Mouse (Mus musculus) ES-E14 (cell line): ENCODE measurements around the gene Nr1h2. TPM values are rescaled to one million over a fixed set of nuclear protein-coding genes. Genes with fewer than 3 reads are reported as not detected.

Experiments used
- DNase-seq: peaks from one replicate; pipeline ENCODE4 v3.0.0-alpha.2; 2013; ENCODE audit warnings: low read depth, low spot score
- H3K27ac ChIP-seq: 2 replicates; pipeline ENCODE4 v1.5.1; 2012; ENCODE audit warnings: low read depth, mild to moderate bottlenecking, low read length, moderate library complexity, mixed read lengths; ENCODE audit not compliant: poor library complexity, insufficient read depth, severe bottlenecking
- H3K36me3 ChIP-seq: 2 replicates; pipeline ENCODE4 v1.6.1; 2012; ENCODE audit warnings: mild to moderate bottlenecking, low read length, moderate library complexity, mixed read lengths; ENCODE audit not compliant: control insufficient read depth, poor library complexity, insufficient read depth, severe bottlenecking
- H3K4me1 ChIP-seq, 2 experiments: fragments of 150-350 bp in 1 of 2; sonication (generic) in 1 of 2; 2 replicates each; pipeline ENCODE4 v1.6.1; 2012; ENCODE audit warnings: low read length in 2 of 2, mild to moderate bottlenecking in 1 of 2, mixed read lengths in 1 of 2; ENCODE audit not compliant: control insufficient read depth in 2 of 2, insufficient read depth in 2 of 2, poor library complexity in 1 of 2
- H3K4me3 ChIP-seq, 2 experiments: fragments of 150-350 bp in 1 of 2; sonication (generic) in 1 of 2; 2 replicates each; pipeline ENCODE4 v1.5.1; 2012; ENCODE audit warnings: low read length in 2 of 2, low read depth in 1 of 2, mild to moderate bottlenecking in 1 of 2, mixed read lengths in 1 of 2; ENCODE audit not compliant: insufficient read depth in 1 of 2, poor library complexity in 1 of 2, severe bottlenecking in 1 of 2
- H3K9ac ChIP-seq: 2 replicates; pipeline ENCODE4 v1.6.1; 2012; ENCODE audit warnings: low read depth, mild to moderate bottlenecking, low read length, mixed read lengths; ENCODE audit not compliant: poor library complexity, insufficient read depth, severe bottlenecking
- H3K9me3 ChIP-seq: fragments of 150-350 bp; sonication (generic); 2 replicates; pipeline ENCODE4 v1.6.1; 2012; ENCODE audit warnings: low read depth, mild to moderate bottlenecking, low read length; ENCODE audit not compliant: control insufficient read depth, insufficient read depth
- CHD2 ChIP-seq: IDR thresholded peaks from 2 replicates; pipeline ENCODE4 v1.6.1; 2014; ENCODE audit warnings: mild to moderate bottlenecking, low read depth, low read length, inconsistent platforms
- HCFC1 ChIP-seq: IDR thresholded peaks from 2 replicates; pipeline ENCODE4 v1.6.1; 2012; ENCODE audit warnings: low read length, inconsistent platforms, borderline replicate concordance; ENCODE audit not compliant: insufficient read depth
- MAFK ChIP-seq: IDR thresholded peaks from 2 replicates; pipeline ENCODE4 v1.6.1; 2014; ENCODE audit warnings: mild to moderate bottlenecking, low read depth, low read length, inconsistent platforms; ENCODE audit not compliant: insufficient read depth
- ZC3H11A ChIP-seq: IDR thresholded peaks from 2 replicates; pipeline ENCODE4 v1.6.1; 2012; ENCODE audit warnings: low read depth, mild to moderate bottlenecking, inconsistent platforms, low read length, borderline replicate concordance
- ZNF384 ChIP-seq: IDR thresholded peaks from 2 replicates; pipeline ENCODE4 v1.6.1; 2012; ENCODE audit warnings: low read depth, low read length, inconsistent platforms
- in situ Hi-C, 2 experiments: fragments of 600-800 bp; cut with MboI; formaldehyde crosslinking; loops; one replicate each; pipeline ENCODE4 v1.15.1; 2025; ENCODE audit warnings: low sequenced_read_pairs in 2 of 2, inconsistent platforms in 1 of 2; ENCODE audit not compliant: unreplicated experiment in 2 of 2
- total RNA-seq: library from RNA; depleted of rRNA; stranded (reverse); fragments of 300-350 nt; gene quantifications from 2 replicates; pipeline ENCODE4 v1.2.3, GENCODE M21; 2012

The Nr1h2 gene
- total RNA-seq, 1 experiment, result 78.5 TPM

- in situ Hi-C loops, result no loop called here
- H3K36me3 ChIP-seq, result peaks cover 26% of the 10 kb centered on the region; the same call in 1 of the 2 replicates
Observed at GRCm38 (mm10) chr7:44548497-44549087, 5.2 kb downstream of the Nr1h2 start, which contains the start of gene Pold1. Gene Pold1 (minus strand): TSS chr7:44548849.

GRCm38 (mm10) chr7:44547725-44548124 is 6.0 kb downstream of the Nr1h2 start:
- Histone ChIP-seq H3K9ac (peak overlapping the region; percentile 92), H3K9me3 (no peaks in the 10 kb centered on the region), H3K4me1 (peaks cover 2 to 19% of the 10 kb centered on the region in 2 experiments; a peak in 1 of 4 replicates), H3K4me3 (peak overlapping the region; percentile 83 to 89), H3K27ac (no peak overlapping the region), H3K36me3 (peaks cover 27% of the 10 kb centered on the region; the same call in 1 of the 2 replicates)
- in situ Hi-C loops, result no loop called here
- TF ChIP-seq CHD2 (no peak), HCFC1 (no peak), ZNF384 (no peak), MAFK (no peak), ZC3H11A (no peak)
- DNase-seq, result no peak

More at GRCm38 (mm10) chr7:44548497-44549087, 5.2 kb downstream of the Nr1h2 start, which contains the start of gene Pold1:
- DNase-seq, result peak; percentile 100
- H3K4me1 ChIP-seq, result peaks cover 2 to 16% of the 10 kb centered on the region in 2 experiments; a peak in 1 of 4 replicates
- TF ChIP-seq HCFC1 (no peak), ZNF384 (no peak), MAFK (no peak), CHD2 (no peak), ZC3H11A (no peak)
- peak within 1 kb of the TSS; percentile 92 for H3K9ac ChIP-seq
- peak within 1 kb of the TSS; percentile 68 for H3K27ac ChIP-seq
- H3K4me3 ChIP-seq, result peak within 1 kb of the TSS; percentile 83 to 89
- no peaks in the 10 kb centered on the region for H3K9me3 ChIP-seq

GRCm38 (mm10) chr7:44547041-44547440 is 6.7 kb downstream of the Nr1h2 start:
- in situ Hi-C loops, result no loop called here
- H3K4me3 ChIP-seq, result no peak overlapping the region
- H3K27ac ChIP-seq, result no peak overlapping the region
- H3K9me3 ChIP-seq, result no peaks in the 10 kb centered on the region
- H3K4me1 ChIP-seq, result peaks cover 2 to 17% of the 10 kb centered on the region in 2 experiments; a peak in 2 of 4 replicates
- H3K36me3 ChIP-seq, result peaks cover 32% of the 10 kb centered on the region
- H3K9ac ChIP-seq, result no peak overlapping the region
- no peak for TF ChIP-seq ZNF384
- TF ChIP-seq HCFC1, result no peak
- TF ChIP-seq ZC3H11A, result no peak
- no peak for TF ChIP-seq CHD2
- no peak for TF ChIP-seq MAFK
- DNase-seq, result no peak

GRCm38 (mm10) chr7:44546274-44546673 is 7.5 kb downstream of the Nr1h2 start:
- Histone ChIP-seq H3K4me1 (peaks cover 2 to 17% of the 10 kb centered on the region in 2 experiments; a peak in 2 of 4 replicates), H3K4me3 (no peak overlapping the region), H3K9me3 (no peaks in the 10 kb centered on the region), H3K36me3 (peaks cover 34% of the 10 kb centered on the region), H3K27ac (no peak overlapping the region), H3K9ac (no peak overlapping the region)
- TF ChIP-seq ZNF384 (no peak), MAFK (no peak), CHD2 (no peak), HCFC1 (no peak), ZC3H11A (no peak)
- DNase-seq, result no peak
- in situ Hi-C loops, result no loop called here
